Mouse (Mus musculus) ES-CJ7 (cell line): ENCODE measurements around the gene Hoxa13.

Experiments used
- DNase-seq: peaks from one replicate; pipeline ENCODE4 v3.0.0; 2011; ENCODE audit warnings: low read depth, low spot score

Hoxa13 gene

DNA sequence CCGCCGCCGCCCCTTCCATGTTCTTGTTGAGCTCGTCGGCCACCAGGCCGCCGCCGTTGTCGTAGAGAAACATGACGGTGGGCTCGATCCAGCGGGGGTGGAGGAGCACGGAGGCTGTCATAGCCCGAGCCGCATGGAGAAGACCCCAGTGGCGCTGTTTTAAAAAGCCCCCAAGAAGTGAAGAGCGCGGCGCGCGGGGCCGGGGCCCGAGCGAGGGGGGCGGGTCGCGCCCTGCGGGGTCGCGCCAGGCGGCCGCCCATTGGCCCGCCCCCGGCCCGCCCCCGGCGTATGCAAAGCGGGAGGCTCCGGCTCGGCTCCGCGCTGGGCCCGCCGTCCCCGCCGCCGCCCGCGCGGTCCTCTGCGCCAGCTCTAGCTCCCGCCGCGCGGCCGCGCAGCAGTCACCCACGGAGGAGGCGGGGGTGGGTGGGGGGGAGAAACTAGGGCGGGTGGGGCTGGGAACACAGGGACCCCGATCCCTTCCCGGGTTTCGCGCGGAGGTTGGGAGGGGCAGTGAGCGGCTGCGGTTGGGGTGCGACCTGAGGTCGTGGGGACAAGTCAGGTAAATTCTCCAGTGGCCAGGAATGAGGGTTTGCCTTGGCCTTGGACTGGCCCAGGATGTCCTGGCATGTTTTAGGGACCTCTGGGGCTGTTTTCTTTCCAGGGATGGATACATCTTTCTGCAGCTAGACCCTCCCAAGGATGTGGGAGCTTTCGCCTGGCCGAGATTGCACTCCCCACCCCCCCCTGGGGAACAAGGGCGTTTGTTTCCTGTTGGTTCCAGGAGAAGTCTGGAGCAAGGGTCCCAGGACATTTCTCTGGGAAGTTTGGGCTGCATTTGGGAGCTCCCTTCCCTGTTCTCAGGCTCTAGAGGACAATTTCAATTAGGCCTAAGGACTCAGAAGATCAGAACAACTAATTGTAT is at the start of gene Hoxa13:
Gene Hoxa13 (minus strand): TSS at position 227 of the 922 bp plus-strand sequence.
- DNase-seq: peak; percentile 68

DNA sequence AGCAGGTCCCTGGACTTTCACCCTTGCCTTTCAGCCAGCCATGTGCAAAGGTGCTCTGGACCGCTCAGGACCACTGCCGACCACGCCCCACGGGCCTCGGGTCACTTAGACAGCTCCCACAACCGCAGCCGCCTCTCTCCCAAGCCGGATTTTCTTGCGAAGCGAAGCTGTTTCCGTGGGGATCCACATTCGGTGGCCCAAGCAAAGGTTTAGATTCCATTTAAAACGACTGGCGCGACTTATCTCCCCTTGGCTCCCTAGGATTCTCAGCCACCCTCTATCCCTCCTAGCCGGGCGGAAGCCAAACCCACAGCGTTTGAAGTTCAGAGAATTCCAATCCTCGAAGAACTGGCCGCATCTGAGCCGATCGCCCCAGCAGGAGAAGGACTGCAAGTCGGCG is 49.7 kb upstream of the Hoxa13 start:
- DNase-seq: peak; percentile 41

DNA sequence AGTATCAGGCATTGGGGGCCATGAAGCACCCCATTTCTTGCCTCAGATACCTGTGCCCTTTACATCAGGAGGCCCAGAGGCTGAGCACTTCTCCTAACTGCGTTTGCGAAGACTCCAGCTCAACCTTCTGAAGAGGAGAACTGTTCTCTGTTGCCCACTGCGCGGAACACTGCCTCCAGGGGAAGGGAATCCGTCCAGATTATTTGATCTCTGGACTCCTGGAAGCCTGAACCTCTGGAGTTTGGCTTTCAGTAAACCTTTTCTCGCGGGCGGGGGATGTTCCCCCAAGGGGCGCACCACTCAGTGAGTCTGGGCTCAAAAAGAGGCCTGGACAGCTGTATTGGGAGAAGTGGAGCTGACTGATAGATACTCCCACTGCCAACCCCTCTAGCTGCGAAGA is 49.1 kb upstream of the Hoxa13 start:
- no peak for DNase-seq

DNA sequence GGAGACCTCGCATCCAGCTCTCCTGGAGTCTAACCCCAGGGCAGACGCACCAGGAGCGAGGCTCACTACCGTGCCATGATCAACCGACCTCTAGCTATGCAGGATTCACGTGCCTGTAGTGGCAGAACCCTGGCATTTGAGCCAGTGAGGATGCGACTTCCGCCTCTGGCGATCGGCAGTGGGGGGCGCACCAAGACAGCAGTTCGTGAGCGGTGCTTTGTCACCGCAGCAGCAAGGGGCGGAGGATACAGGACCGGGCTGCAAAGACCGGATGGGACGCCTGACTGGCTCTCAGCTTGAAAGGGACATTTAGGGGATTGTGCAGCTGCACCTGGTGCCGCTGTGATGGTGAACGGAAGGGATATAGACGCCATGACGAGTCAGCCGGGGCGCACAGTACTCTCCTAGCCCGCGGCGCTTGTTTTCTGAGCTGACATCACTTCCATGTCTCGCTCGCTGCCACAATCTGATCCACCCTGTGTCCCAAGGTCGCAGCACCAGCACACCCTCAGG is 45.3 kb upstream of the Hoxa13 start:
- DNase-seq: peak; percentile 77

DNA sequence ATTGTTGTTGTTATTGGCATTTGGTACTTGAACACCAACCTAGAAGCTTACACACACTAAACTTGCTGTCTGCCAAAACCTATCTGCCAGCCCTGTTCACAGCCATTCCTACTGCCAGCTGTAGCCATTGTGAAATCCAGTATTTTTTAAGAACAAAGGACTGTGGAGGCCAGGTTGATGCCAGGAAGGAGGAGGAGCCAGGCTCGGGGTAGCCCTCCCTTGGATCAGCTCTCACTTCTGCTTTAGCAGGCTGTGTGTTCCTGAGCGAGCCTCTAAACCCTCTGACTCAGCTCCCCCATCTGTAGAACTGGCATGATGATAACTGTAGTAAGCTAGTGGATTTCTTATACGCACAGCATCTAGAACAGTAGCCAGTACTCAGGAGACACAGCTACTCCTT is 42.7 kb upstream of the Hoxa13 start:
- DNase-seq: no peak

DNA sequence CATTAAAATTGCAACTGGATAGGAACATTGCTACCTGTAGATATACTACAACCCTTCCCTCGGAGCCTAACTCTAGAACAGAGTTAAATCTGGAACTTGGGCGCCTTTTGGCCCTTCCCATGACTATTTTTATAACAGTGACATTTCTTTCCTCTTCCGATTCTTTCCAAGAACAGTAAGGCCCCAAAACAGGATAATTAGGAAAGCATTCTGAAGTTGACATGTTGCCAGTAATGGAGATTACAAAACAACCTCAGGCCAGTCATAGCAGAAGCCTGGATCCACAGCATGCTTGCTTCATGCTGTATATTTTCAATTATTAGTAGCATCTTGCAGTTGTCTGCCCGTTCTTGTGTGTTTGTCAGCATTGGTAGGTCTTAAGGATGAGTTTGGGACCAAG is 40.1 kb upstream of the Hoxa13 start:
- DNase-seq: no peak

DNA sequence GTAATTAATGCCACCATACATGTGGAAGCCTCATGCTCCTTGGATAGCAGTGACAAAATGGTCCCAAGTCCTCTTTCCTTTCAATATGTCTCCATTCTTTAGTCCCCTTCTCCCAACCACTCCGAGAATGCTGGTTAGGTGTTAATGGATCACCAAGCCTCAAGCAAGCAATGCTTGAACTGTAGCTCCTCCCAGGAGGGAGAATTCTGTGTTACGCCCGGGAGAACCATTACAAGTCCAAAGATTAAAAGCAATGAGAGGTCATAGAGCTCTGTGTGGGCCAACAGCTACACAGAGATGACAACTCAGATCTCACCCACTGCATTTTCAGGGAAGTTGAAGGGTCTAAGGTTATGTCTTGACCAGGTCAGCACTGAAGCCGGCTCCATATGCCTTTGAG is 37.8 kb upstream of the Hoxa13 start:
- DNase-seq: no peak

DNA sequence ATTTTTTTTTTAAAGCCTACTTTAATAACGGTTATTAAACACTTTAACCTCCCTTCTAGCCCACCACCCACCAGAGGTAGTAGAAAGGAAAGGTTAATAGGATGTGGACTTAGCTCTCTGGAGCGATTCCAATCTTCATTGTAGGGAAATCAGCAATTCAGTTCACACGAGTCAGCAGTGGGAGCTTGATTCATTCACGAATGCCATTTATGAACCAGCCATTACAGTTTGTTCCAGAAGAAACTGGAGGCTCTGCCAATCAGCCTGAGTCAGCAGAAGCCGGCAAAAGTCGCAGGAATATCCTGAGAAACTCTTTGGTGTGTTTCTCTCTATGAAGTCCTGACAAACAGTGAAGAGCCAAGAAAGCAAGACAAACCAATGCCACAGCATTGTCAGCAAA is 33.9 kb upstream of the Hoxa13 start:
- no peak for DNase-seq

DNA sequence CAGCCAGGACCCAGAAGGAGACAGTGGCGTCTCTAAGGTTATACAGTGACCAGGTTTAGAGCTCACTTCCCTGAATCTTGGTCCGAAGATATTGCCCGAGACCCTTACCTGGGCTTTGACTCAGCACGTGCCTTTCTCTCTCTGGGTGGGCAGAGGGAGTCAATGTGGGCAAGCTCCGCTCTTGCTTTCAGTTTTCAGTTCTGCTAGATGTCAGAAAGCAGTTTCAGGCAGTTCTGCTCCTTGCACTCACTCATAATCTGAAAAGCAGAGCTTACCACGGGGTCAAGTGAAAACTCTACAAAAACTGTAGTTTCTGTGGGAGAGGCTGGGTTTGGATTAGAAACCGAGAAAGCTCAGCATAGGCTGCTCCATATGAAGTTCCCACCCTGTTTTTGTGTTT is 31.6 kb upstream of the Hoxa13 start:
- DNase-seq: no peak

DNA sequence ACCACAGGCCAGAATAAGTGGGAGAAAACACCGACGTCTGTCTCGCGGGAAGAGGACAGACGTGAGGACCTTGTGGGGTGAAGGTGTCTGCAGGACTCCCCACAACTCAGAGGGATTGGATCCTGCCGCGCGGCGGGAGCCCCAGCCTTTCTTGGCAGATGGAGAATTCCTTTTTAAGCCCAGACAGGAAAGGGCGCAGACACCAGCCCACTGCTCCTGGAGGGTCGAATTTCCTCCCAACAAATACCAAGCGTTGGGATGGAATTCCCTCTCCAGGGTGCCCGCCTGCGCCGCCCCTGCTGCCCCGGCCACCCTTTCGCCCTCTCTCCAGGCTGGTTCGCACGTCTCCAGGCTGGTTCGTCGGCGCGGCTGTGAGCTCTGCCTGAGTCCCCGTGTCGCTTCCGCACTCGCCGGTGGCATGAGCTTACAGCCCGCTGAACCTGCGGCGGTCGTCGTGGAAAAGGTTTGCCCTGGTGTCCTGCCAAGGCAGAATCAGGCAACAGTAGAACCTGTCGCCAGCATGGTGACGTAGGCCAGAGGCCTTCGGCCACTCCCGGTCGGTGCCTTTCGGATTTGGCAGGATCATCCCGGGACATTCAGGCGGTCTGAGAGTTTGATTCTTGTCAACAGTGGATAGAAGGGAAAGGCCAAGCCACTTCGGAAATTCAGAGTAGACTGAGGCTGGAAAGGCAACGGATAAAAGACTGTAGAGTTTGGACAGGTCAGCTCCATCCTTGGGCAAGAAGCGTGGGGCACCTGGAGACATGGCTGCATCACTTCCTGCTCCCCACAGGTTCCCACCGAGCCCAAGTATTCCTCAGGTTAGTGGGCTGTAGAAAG is 30.6 kb upstream of the Hoxa13 start:
- peak; percentile 48 for DNase-seq

DNA sequence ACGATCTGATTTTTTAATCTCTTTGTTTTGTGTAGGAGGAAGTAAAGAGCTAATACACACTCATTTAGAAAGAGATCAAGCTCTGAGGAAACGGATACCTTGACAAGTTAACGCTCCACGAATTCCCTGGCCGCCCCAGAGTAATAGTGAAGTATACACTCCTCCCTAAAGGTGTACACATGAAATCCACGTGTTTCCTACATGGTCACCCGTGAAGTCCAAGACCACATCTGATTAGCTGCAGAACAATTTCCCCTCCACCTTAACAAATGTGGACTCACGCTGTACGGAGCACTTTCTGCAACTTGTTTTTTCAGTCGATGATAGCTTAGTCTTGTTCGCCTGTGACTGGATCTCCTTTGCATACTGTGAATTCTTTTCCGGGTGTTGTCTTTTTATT is 29.5 kb upstream of the Hoxa13 start:
- no peak for DNase-seq

DNA sequence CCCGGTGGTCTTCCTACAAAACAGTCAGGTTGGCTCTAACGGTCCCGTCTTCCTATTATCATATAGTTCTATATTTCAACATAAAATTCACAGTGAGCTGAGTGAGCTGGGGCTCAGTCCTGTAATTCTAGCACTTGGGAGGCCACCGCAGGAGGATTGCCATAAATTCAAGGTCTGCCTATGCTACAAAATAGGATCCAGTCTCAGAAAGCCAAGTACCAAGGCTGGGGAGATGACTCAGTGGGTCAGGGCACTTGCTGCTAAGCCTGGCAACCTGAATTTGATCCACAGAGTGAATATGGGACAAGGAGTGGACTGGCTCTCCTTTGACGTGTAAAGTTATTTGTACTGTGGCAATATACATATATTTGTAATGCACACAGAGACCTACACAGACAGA is 23.2 kb upstream of the Hoxa13 start:
- no peak for DNase-seq

DNA sequence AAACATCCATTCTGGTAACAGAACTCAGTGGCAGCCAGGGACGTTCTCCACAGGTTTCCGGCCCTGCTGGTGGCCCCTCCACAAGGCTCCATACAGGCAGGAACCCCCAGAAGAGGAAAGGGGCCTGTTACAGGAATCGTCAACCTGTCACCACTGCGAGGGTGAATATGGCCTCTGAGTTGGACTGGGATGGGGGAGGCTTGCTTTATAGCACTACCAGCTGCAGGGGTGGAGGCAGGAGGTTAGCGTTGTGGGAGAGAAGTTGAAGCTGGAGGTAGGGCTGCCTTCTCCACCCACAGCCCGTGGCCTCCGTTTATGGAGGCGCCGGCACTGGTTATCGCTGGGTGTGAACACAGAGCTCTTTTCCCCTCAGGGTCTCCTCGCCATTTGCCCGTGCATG is 20.4 kb upstream of the Hoxa13 start:
- DNase-seq: no peak

DNA sequence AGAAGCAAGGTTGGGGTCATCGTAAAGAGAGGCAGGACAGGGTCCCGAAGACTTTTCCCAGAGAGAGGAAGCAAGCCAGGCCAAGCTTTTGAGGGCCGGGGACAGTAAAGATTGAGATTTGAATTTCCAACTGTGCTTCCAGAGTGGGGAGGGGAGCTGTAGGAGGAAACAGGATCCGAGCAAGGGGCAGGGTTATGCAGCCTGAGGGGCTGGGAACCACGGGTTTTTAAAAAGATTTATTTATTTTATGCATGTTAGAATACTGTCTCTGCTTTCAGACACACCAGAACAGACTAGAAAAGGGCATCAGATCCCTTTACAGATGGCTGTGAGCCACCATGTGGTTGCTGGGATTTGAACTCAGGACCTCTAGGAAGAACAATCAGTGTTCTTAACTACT is 16.2 kb upstream of the Hoxa13 start:
- no peak for DNase-seq

DNA sequence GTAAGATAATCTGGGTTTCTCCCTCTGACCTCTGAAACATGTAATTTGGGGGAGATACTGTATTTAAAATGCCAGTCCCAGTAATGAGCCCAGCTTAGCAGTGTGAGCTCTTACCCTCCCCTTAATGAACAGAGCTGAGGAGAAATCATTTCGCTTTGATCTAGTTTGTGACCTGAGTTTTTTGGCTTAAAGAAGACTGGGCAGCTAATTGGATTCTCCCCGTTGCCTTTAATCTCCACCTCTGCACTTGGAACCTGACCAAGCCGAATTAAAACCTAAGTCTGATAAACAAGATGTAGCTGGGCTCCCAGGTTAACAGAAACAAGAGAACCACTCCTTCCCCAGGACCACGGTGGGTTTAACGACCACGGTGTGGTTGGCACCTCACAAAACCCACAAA is 15.7 kb upstream of the Hoxa13 start:
- DNase-seq: no peak

DNA sequence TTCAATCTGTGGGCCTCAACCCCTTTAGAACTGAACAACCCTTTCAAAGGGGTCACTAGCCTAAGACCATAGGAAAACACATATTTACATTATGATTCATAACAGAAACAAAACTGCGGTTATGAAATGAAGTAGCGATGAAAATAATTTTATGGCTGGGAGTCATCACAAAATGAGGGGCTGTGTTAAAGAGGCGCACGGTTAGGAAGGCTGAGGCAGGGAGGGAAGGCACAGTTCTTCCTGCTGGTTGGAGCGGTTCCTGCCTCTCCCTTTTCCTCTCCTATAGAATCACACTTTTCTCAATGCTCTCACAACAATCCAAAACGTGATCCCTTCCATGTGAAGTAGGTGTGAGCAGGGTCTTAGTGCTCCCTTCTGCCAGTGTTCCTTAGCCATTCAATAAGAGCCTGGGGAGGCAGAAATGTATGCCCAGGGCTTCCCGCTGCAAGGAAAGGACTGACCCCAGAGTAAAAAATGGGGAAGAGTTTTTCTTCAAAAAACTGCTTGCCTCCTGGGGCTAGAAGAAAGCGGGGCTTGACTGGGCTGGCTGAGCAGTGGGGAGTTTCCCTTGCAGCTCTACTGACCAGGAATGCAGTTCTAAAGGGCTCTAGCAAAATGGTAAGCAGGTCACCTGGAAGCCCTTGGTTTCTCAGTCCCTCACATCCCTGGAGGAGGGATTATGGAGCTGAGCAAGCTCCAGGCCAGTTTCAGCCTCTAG is 15.0 kb upstream of the Hoxa13 start:
- DNase-seq: no peak

DNA sequence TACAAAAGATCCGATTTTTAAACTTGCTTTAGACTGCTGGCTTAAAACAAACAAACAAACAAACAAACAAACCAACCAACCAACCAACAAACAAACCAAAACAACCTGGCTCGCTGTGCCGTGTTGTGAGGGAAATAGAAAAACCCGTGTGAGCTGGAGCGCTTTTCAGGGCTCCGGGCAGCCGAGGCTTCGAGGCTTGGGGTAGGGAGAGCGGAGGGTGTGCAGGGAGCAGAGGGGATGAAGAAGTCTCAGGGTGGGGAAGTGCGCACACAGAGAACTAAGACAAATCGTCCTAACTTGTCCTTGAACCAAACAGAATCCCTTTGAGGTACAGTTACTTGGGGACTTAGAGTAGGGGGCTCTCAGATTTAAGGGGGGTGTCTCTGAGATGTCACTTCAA is 13.9 kb upstream of the Hoxa13 start:
- DNase-seq: peak; percentile 29

DNA sequence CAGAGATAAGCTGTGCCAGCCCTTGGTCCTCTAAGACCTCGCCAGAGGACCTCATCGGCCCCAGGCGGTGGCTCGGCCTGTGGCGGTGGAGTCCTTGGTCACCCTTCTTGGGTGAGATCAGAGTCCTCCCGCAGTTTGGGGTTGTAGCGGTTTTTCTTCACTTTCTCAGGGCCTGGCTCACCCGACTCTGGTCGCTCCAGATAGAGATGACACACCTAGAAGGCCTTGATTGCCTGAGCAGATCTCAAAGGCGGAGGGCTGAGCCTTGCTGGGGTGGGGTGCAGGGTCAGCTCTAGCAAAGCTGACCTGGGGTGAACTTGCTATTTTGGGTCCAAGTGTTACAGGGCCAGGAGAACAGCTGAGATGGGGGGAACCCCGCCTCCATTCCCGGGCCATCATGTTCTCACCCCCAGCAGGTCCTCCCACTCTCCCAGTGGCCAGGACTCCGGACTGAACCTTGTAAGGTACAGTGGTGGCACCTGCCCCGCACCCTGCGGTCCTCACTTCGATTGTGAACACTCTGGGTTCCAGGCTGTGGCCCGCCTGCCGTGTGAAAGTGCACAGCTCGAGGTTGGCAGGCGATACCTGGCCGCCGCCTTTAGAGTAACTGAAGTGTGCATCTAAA is 13.1 kb upstream of the Hoxa13 start:
- DNase-seq: no peak

DNA sequence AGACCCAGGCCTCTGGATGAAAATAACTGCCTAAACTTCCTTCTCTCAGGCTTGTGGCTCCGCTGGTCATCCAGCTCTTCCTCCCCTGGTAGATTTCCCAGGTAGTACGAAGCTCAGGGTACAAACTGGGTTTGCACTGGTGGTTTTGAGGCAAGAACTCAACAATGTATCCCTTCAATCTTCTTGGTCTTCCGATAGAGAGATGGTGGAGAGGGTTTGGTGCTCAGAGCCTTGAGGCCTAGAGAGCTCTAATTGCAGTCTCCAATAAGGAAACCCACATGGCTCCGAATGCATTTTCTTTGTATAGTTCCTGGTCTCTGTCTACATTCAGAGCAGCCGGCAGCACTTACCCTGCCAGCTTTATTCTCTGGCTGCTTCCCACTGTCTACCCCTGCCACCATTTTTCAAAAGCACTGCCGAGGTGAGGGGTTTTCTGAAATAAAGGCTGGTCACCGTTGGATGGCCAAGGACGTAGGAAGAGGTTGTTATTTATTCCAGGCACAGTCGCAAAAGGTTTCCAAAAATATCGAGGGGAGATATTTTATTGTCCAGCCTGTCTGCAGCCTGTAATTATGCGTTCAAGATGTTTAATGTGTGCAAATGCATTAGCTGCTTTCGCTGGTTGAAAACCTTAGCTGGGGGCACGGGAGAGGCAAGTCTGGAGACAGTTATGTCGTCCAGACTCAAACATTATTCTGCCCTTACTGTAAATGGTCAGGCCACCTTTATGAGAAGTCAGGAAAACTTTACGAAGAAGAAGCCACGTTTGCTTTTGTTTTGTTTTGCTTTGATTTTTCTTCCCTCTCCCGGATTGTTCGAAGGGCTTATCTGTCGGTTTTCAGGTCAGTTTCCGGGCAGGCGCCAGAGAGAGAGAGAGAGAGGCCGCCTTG is 12.3 kb upstream of the Hoxa13 start:
- no peak for DNase-seq
